Mouse (Mus musculus): Measurements from ENCODE around the gene Ralgps1.

DNA sequence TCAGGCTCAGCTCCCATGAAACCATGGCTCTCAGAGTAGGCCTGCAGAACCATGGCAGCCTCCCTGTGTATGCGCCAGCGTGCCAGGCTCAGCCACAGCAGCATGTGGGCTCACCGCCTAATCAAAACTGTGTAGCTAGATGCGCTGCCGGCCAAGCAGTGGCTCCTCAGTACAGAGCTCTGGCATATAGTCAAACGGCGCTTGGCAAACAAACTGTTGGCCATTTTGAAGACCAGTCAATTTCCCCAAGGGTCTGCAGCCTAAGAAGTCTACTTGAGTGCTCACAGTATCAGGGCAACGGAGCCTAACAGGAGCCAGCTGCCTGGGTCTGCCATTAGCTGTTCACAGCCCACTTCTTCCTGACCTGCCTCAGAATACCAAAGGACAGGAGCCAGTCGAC, 61.9 kb downstream of the Ralgps1 start:
- TF ChIP-seq CTCF (IDR thresholded peaks at IDR 0.05; ENCODE audit: control insufficient read depth, insufficient read depth, insufficient read length) (no peak), MAX (IDR thresholded peaks at IDR 0.05) (no peak)
